Mouse (Mus musculus): ENCODE measurements around the gene Hnrnpa1. TPM values are rescaled to one million over a fixed set of nuclear protein-coding genes. Genes with fewer than 3 reads are reported as not detected.

Hnrnpa1 gene
- polyA plus RNA-seq, 1 experiment, result 69.3 TPM

GRCm38 (mm10) chr15:103277949-103278348 lies 37.7 kb downstream of the Hnrnpa1 start:
- no peaks in the 10 kb centered on the region; the same call in 1 of the 2 replicates for H3K36me3 ChIP-seq (ENCODE audit: control insufficient read depth, insufficient read depth, low read length)
- no peaks in the 10 kb centered on the region for H3K27me3 ChIP-seq (replicated peaks; ENCODE audit: control insufficient read depth, insufficient read depth, low read length)
- no peak overlapping the region for H3K27ac ChIP-seq (ENCODE audit: insufficient read depth, low read depth, low read length)
- DNase-seq, result no peak
- WGBS, result 47% methylated on average over 7 of the region's 7 CpGs
- H3K4me3 ChIP-seq (ENCODE audit: insufficient read depth, low read depth, low read length), result no peak overlapping the region
- TF ChIP-seq CTCF (conservative IDR thresholded peaks at IDR 0.05; ENCODE audit: insufficient read depth, insufficient read length, low read depth, low read length), result no peak
- TF ChIP-seq POLR2A (IDR thresholded peaks at IDR 0.05; ENCODE audit: low read depth, low read length), result no peak
- H3K4me1 ChIP-seq (ENCODE audit: control insufficient read depth, insufficient read depth, low read length), result peaks cover 16% of the 10 kb centered on the region; the same call in 1 of the 2 replicates

GRCm38 (mm10) chr15:103279750-103280149 lies 39.5 kb downstream of the Hnrnpa1 start:
- H3K27me3 ChIP-seq (replicated peaks; ENCODE audit: control insufficient read depth, insufficient read depth, low read length), result no peaks in the 10 kb centered on the region
- peak; percentile 45 for DNase-seq
- TF ChIP-seq POLR2A (IDR thresholded peaks at IDR 0.05; ENCODE audit: low read depth, low read length) (no peak), CTCF (conservative IDR thresholded peaks at IDR 0.05; ENCODE audit: insufficient read depth, insufficient read length, low read depth, low read length) (peak; percentile 39)
- no peak overlapping the region for H3K4me3 ChIP-seq (ENCODE audit: insufficient read depth, low read depth, low read length)
- WGBS, result 34% methylated on average over 3 of the region's 3 CpGs
- peaks cover 10% of the 10 kb centered on the region; the same call in 1 of the 2 replicates for H3K4me1 ChIP-seq (ENCODE audit: control insufficient read depth, insufficient read depth, low read length)
- no peak overlapping the region for H3K27ac ChIP-seq (ENCODE audit: insufficient read depth, low read depth, low read length)
- no peaks in the 10 kb centered on the region; the same call in 1 of the 2 replicates for H3K36me3 ChIP-seq (ENCODE audit: control insufficient read depth, insufficient read depth, low read length)

GRCm38 (mm10) chr15:103280817-103281464 lies 40.7 kb downstream of the Hnrnpa1 start:
- Histone ChIP-seq H3K4me3 (ENCODE audit: insufficient read depth, low read depth, low read length) (no peak overlapping the region), H3K27me3 (replicated peaks; ENCODE audit: control insufficient read depth, insufficient read depth, low read length) (no peaks in the 10 kb centered on the region), H3K27ac (ENCODE audit: insufficient read depth, low read depth, low read length) (no peak overlapping the region), H3K36me3 (ENCODE audit: control insufficient read depth, insufficient read depth, low read length) (no peaks in the 10 kb centered on the region; the same call in 1 of the 2 replicates), H3K4me1 (ENCODE audit: control insufficient read depth, insufficient read depth, low read length) (peaks cover 17% of the 10 kb centered on the region)
- no peak for TF ChIP-seq POLR2A (IDR thresholded peaks at IDR 0.05; ENCODE audit: low read depth, low read length)
- peak; percentile 62 for TF ChIP-seq CTCF (conservative IDR thresholded peaks at IDR 0.05; ENCODE audit: insufficient read depth, insufficient read length, low read depth, low read length)
- WGBS, result 51% methylated on average over 3 of the region's 3 CpGs
- peak; percentile 46 for DNase-seq

GRCm38 (mm10) chr15:103281465-103282205 lies 41.4 kb downstream of the Hnrnpa1 start:
- peak overlapping the region; percentile 75 for H3K27ac ChIP-seq (ENCODE audit: insufficient read depth, low read depth, low read length)
- TF ChIP-seq CTCF (conservative IDR thresholded peaks at IDR 0.05; ENCODE audit: insufficient read depth, insufficient read length, low read depth, low read length) (no peak), POLR2A (IDR thresholded peaks at IDR 0.05; ENCODE audit: low read depth, low read length) (no peak)
- H3K4me1 ChIP-seq (ENCODE audit: control insufficient read depth, insufficient read depth, low read length), result peaks cover 20% of the 10 kb centered on the region
- H3K36me3 ChIP-seq (ENCODE audit: control insufficient read depth, insufficient read depth, low read length), result no peaks in the 10 kb centered on the region; the same call in 1 of the 2 replicates
- no peaks in the 10 kb centered on the region for H3K27me3 ChIP-seq (replicated peaks; ENCODE audit: control insufficient read depth, insufficient read depth, low read length)
- H3K4me3 ChIP-seq (ENCODE audit: insufficient read depth, low read depth, low read length), result no peak overlapping the region
- 61% methylated on average over 3 of the region's 3 CpGs for WGBS
- DNase-seq, result peak; percentile 48

- Histone ChIP-seq H3K4me3 (ENCODE audit: insufficient read depth, low read depth, low read length) (no peak overlapping the region), H3K4me1 (ENCODE audit: control insufficient read depth, insufficient read depth, low read length) (peaks cover 20% of the 10 kb centered on the region), H3K27me3 (replicated peaks; ENCODE audit: control insufficient read depth, insufficient read depth, low read length) (no peaks in the 10 kb centered on the region), H3K36me3 (ENCODE audit: control insufficient read depth, insufficient read depth, low read length) (no peaks in the 10 kb centered on the region; the same call in 1 of the 2 replicates), H3K27ac (ENCODE audit: insufficient read depth, low read depth, low read length) (no peak overlapping the region)
- peak; percentile 72 for DNase-seq
- TF ChIP-seq POLR2A (IDR thresholded peaks at IDR 0.05; ENCODE audit: low read depth, low read length), result no peak
- TF ChIP-seq CTCF (conservative IDR thresholded peaks at IDR 0.05; ENCODE audit: insufficient read depth, insufficient read length, low read depth, low read length), result peak; percentile 68
- 62% methylated on average over 3 of the region's 3 CpGs for WGBS
These were observed 43.8 kb downstream of the Hnrnpa1 start for GRCm38 (mm10) chr15:103284066-103284465.

GRCm38 (mm10) chr15:103284647-103285046 lies 44.4 kb downstream of the Hnrnpa1 start:
- no peak for TF ChIP-seq POLR2A (IDR thresholded peaks at IDR 0.05; ENCODE audit: low read depth, low read length)
- TF ChIP-seq CTCF (conservative IDR thresholded peaks at IDR 0.05; ENCODE audit: insufficient read depth, insufficient read length, low read depth, low read length), result peak; percentile 41; the same call in 1 of the 2 replicates
- no peaks in the 10 kb centered on the region for H3K27me3 ChIP-seq (replicated peaks; ENCODE audit: control insufficient read depth, insufficient read depth, low read length)
- DNase-seq, result no peak
- H3K36me3 ChIP-seq (ENCODE audit: control insufficient read depth, insufficient read depth, low read length), result no peaks in the 10 kb centered on the region; the same call in 1 of the 2 replicates
- H3K4me3 ChIP-seq (ENCODE audit: insufficient read depth, low read depth, low read length), result no peak overlapping the region
- H3K4me1 ChIP-seq (ENCODE audit: control insufficient read depth, insufficient read depth, low read length), result peaks cover 20% of the 10 kb centered on the region
- no peak overlapping the region for H3K27ac ChIP-seq (ENCODE audit: insufficient read depth, low read depth, low read length)
- 33% methylated on average over 2 of the region's 2 CpGs for WGBS
